Mouse (Mus musculus): ENCODE measurements around the gene Naip6. TPM values are rescaled to one million over a fixed set of nuclear protein-coding genes. Genes with fewer than 3 reads are reported as not detected.
"Not testable (repeated sequence)": the region's sequence is repeated elsewhere in the genome, so short reads cannot be mapped to it uniquely, and the experiment has no call there.

Gene Naip6
- polyA plus RNA-seq (2015; fragmentation: Nextera tagmentation; extraction: Ambion mirVana), result 0.41 and 0.56 TPM in 2 replicates

DNA sequence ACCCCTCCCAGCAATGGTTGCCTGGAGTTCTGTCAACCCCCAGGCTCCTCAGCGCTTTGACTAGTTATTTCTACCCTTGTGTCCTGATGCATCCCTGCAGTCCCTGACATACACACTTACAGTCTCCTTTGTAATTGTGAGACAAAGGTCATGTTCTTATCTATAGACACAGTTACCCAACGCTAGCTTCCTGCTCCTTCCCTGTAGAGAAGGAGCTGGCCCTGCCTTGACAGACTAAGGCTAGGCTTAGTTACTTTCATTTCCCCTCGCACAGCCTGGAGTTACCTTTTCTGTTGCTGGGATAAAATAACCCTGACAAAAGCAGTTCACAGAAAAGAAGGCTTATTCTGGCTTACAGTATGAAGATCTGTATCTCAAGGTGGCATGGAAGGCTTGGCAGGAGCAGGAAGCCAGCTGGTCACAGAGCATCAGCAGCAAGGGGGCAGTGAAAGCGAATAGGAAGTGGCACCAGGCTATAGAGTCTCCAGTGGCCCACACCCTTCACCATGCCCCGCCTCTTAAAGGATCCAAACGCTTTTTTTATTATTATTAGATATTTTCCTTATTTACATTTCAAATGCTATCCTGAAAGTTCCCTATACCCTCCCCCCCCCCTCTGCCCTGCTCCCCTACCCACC lies at the start of gene Naip6:
Gene Naip6 (minus strand): TSS at position 419 of the 638 bp plus-strand sequence.
- not testable (repeated sequence) for H3K9me3 ChIP-seq (ENCODE audit: control insufficient read depth, low read length); H3K4me2 ChIP-seq (replicated peaks; ENCODE audit: low read depth); H3K27me3 ChIP-seq (ENCODE audit: control insufficient read depth, insufficient read depth, low read length); H3K27ac ChIP-seq (replicated peaks); H3K9ac ChIP-seq (ENCODE audit: low read length); H3K4me1 ChIP-seq (replicated peaks; ENCODE audit: control insufficient read depth, insufficient read depth); H3K4me3 ChIP-seq (ENCODE audit: low read depth, low read length); H3K36me3 ChIP-seq (ENCODE audit: control insufficient read depth, insufficient read depth, low read length)
- DNase-seq (ENCODE audit: low spot score), result peak; percentile 21
- ATAC-seq (ENCODE audit: low FRiP score, low TSS enrichment), result peak; percentile 88
- WGBS, result 72% methylated on average over 5 of the region's 6 CpGs

DNA sequence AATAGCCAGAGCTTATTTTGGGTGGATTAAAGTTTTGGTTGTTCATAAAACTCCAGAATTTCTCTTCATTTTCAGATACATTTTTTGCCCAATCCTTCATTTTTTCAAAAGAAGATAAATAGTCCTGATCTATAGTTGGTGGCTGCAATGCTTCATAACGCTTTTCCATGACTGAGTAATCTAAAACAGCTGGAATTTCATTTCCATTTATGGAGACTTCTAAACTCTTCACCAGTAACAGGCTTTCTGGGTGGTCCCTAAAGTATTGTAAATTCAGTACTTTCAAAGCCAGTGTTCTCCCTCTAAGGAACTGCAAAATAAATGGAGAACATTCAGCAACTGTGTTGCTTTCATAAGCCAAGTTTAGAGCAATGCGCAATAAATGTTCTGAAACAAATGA lies 34.8 kb upstream of the Naip6 start:
- H3K9me3 ChIP-seq (ENCODE audit: control insufficient read depth, low read length); H3K4me1 ChIP-seq (replicated peaks; ENCODE audit: control insufficient read depth, insufficient read depth); H3K4me2 ChIP-seq (replicated peaks; ENCODE audit: low read depth); H3K27ac ChIP-seq (replicated peaks); H3K27me3 ChIP-seq (ENCODE audit: control insufficient read depth, insufficient read depth, low read length); H3K36me3 ChIP-seq (ENCODE audit: control insufficient read depth, insufficient read depth, low read length); DNase-seq (ENCODE audit: low spot score); H3K9ac ChIP-seq (ENCODE audit: low read length); H3K4me3 ChIP-seq (ENCODE audit: low read depth, low read length); ATAC-seq (ENCODE audit: low FRiP score, low TSS enrichment): not testable (repeated sequence)
- 49% methylated on average over 2 of the region's 2 CpGs for WGBS

DNA sequence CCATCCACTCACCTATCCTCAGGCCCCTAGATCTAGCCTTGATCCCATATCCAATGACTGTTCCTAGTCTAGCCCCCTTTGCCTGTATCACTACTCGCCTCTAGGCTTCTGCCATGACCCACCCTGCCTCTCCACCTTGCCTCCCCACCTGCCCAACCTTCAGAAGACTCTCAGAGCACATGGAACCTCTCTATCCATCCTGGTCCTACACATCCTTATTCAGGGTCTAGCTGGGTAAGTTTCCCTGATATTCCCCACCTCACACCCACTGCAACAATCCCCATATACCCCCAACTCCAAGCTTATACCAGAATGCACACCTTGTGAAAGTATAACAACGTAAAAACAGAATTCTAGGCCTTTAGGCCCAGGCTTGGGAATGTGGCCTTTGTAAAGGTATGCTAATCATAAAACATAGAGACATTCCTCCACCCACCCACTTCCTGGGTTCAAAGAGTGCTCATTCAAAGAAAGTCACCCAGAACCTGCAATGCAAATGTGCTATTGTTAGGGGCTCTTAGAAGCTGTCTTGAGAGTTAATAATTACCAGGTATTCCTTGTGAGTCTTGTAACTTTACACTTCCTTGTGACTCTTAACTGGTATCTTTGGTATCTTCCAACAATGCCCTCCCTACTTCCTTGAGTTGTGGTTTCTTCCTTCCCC lies 32.2 kb upstream of the Naip6 start:
- ATAC-seq (ENCODE audit: low FRiP score, low TSS enrichment); H3K36me3 ChIP-seq (ENCODE audit: control insufficient read depth, insufficient read depth, low read length); H3K4me3 ChIP-seq (ENCODE audit: low read depth, low read length); DNase-seq (ENCODE audit: low spot score); H3K4me2 ChIP-seq (replicated peaks; ENCODE audit: low read depth); H3K9me3 ChIP-seq (ENCODE audit: control insufficient read depth, low read length); H3K9ac ChIP-seq (ENCODE audit: low read length); H3K27me3 ChIP-seq (ENCODE audit: control insufficient read depth, insufficient read depth, low read length); H3K4me1 ChIP-seq (replicated peaks; ENCODE audit: control insufficient read depth, insufficient read depth); H3K27ac ChIP-seq (replicated peaks): not testable (repeated sequence)
- 85% methylated on average over 1 of the region's 2 CpGs for WGBS

DNA sequence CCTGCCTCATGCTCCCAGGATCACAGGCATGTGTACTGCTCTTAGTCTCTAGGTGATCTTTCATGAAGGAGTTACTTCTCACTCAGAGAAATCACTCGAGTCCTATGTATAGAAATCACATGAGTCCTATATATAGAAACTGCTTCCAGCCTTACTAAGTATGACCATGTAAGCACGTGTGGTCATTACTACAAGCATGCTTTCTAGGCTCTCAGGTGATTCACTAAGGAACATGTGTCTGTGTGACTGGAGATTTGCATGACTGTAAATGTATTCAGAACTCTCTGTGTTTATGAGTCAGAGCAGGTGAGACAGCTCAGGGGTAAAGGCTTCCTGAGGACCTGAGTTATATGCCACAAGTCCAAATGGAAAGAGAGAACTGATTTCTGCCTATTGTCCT lies 24.3 kb upstream of the Naip6 start:
- H3K4me2 ChIP-seq (replicated peaks; ENCODE audit: low read depth), result no peak overlapping the region
- H3K27me3 ChIP-seq (ENCODE audit: control insufficient read depth, insufficient read depth, low read length), result no peaks in the 10 kb centered on the region
- H3K9ac ChIP-seq (ENCODE audit: low read length), result no peak overlapping the region
- no peaks in the 10 kb centered on the region for H3K36me3 ChIP-seq (ENCODE audit: control insufficient read depth, insufficient read depth, low read length)
- ATAC-seq (ENCODE audit: low FRiP score, low TSS enrichment), result no peak
- no peak overlapping the region for H3K4me3 ChIP-seq (ENCODE audit: low read depth, low read length)
- 43% methylated on average over 2 of the region's 2 CpGs for WGBS
- no peak overlapping the region for H3K27ac ChIP-seq (replicated peaks)
- H3K4me1 ChIP-seq (replicated peaks; ENCODE audit: control insufficient read depth, insufficient read depth), result no peaks in the 10 kb centered on the region
- TF ChIP-seq EP300 (optimal IDR thresholded peaks at IDR 0.05) (no peak), CTCF (IDR thresholded peaks at IDR 0.05; ENCODE audit: low read depth) (no peak)
- no peak for DNase-seq (ENCODE audit: low spot score)
- no peaks in the 10 kb centered on the region for H3K9me3 ChIP-seq (ENCODE audit: control insufficient read depth, low read length)

DNA sequence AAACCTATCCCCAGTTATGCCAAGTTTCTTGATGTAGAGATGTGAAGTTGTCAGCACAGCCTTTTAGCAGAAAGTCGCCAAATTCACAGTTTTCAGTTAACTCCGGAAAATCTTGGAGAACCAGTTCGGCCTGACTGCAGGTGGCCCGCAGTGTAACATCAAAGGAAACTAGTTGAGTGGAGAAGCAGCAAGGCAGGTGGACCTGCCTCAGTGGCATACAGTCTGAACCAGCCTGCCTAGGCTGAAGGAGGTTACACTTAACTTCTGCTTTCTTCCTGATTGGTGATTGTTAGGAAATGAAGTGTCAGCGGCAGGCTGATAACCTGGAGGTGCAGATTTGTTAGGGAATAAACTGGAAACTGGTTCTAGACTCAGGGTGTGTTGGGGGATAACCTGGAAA lies 14.3 kb upstream of the Naip6 start:
- not testable (repeated sequence) for H3K9ac ChIP-seq (ENCODE audit: low read length)

DNA sequence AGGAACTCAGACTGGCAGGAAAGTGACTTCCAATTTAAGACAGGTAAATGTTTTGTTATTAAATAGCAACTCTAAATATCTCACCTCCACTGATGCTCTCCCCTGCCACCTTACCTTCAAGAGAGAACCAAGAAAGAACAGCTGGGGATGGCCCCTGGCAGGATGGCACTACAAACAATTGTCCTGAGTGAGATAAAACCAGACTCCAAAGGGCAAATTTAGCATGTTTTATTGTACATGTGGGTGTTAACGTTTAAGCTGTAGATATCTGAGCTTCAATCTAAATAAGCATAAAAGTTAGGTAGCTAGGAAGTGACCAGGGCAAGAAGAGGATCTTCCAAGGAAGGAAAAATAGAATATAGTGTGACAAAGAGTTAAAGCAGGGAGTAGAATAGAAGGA lies 11.4 kb upstream of the Naip6 start:
- not testable (repeated sequence) for H3K4me1 ChIP-seq (replicated peaks; ENCODE audit: control insufficient read depth, insufficient read depth); H3K36me3 ChIP-seq (ENCODE audit: control insufficient read depth, insufficient read depth, low read length); ATAC-seq (ENCODE audit: low FRiP score, low TSS enrichment); H3K9me3 ChIP-seq (ENCODE audit: control insufficient read depth, low read length); DNase-seq (ENCODE audit: low spot score); H3K9ac ChIP-seq (ENCODE audit: low read length); H3K27ac ChIP-seq (replicated peaks); H3K4me2 ChIP-seq (replicated peaks; ENCODE audit: low read depth); H3K27me3 ChIP-seq (ENCODE audit: control insufficient read depth, insufficient read depth, low read length); H3K4me3 ChIP-seq (ENCODE audit: low read depth, low read length)
- 27% methylated on average over 1 of the region's 1 CpGs for WGBS

More for the DNA sequence above, 14.3 kb upstream of the Naip6 start:
- ATAC-seq (ENCODE audit: low FRiP score, low TSS enrichment); H3K4me2 ChIP-seq (replicated peaks; ENCODE audit: low read depth); DNase-seq (ENCODE audit: low spot score); H3K9me3 ChIP-seq (ENCODE audit: control insufficient read depth, low read length); H3K27ac ChIP-seq (replicated peaks); H3K36me3 ChIP-seq (ENCODE audit: control insufficient read depth, insufficient read depth, low read length); H3K4me3 ChIP-seq (ENCODE audit: low read depth, low read length); H3K27me3 ChIP-seq (ENCODE audit: control insufficient read depth, insufficient read depth, low read length); H3K4me1 ChIP-seq (replicated peaks; ENCODE audit: control insufficient read depth, insufficient read depth): not testable (repeated sequence)
- WGBS, result 24% methylated on average over 5 of the region's 5 CpGs

DNA sequence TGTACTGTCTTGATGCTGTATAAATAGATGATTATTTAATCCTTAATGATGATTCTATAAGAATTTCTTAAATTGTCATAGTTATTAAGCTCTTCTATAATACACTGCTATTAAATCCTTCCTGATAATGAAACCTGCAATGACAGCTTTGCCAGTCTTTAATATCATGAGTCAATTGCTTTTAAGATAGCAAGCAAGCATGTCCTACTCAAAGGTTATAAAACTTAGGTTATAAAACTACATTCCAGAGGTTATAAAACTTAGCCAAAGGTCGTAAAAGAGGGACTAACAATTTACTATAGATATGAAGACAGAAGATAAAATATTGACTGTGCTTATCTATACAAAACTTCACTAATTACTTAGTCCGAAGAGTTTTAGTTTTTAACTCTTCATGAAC lies 10.6 kb upstream of the Naip6 start:
- not testable (repeated sequence) for H3K9ac ChIP-seq (ENCODE audit: low read length); ATAC-seq (ENCODE audit: low FRiP score, low TSS enrichment); H3K36me3 ChIP-seq (ENCODE audit: control insufficient read depth, insufficient read depth, low read length); H3K4me3 ChIP-seq (ENCODE audit: low read depth, low read length); H3K27ac ChIP-seq (replicated peaks); H3K27me3 ChIP-seq (ENCODE audit: control insufficient read depth, insufficient read depth, low read length); H3K4me1 ChIP-seq (replicated peaks; ENCODE audit: control insufficient read depth, insufficient read depth); H3K9me3 ChIP-seq (ENCODE audit: control insufficient read depth, low read length); DNase-seq (ENCODE audit: low spot score); H3K4me2 ChIP-seq (replicated peaks; ENCODE audit: low read depth)
- WGBS, result 28% methylated on average over 2 of the region's 2 CpGs

DNA sequence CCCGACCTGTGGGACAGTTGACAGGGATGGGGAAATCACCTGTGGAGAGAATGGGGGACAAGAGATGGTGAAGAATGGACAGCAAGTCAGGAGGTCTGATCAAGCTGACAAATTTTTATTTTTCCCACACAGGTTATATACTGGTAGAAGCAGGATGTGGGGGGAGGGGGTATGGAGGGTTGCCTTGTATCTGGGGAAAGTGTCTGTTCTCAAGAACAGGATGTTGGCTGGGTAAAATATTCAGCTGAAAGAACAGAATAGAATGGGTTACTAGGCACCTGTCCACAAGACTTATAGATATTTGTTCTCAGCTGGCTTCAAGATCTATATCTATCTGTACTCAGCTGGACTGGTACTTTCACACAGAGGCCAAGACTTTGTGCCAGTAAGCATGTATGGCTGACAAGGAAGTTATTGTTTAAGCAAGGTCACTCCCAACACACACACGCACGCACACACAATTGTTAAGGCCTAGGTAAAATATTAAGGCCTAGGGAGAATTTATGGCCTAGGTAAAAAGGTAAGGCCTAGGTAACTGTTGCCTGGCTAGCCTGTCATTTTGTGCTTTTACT lies 4.9 kb upstream of the Naip6 start:
- not testable (repeated sequence) for H3K9ac ChIP-seq (ENCODE audit: low read length); H3K4me1 ChIP-seq (replicated peaks; ENCODE audit: control insufficient read depth, insufficient read depth); H3K36me3 ChIP-seq (ENCODE audit: control insufficient read depth, insufficient read depth, low read length); DNase-seq (ENCODE audit: low spot score); H3K4me3 ChIP-seq (ENCODE audit: low read depth, low read length); H3K9me3 ChIP-seq (ENCODE audit: control insufficient read depth, low read length); H3K27me3 ChIP-seq (ENCODE audit: control insufficient read depth, insufficient read depth, low read length); H3K4me2 ChIP-seq (replicated peaks; ENCODE audit: low read depth); H3K27ac ChIP-seq (replicated peaks)
- 75% methylated on average over 3 of the region's 3 CpGs for WGBS
- peak; percentile 70 for ATAC-seq (ENCODE audit: low FRiP score, low TSS enrichment)
